Mouse (Mus musculus): ENCODE data around the gene Rnf144a.

Rnf144a gene

DNA sequence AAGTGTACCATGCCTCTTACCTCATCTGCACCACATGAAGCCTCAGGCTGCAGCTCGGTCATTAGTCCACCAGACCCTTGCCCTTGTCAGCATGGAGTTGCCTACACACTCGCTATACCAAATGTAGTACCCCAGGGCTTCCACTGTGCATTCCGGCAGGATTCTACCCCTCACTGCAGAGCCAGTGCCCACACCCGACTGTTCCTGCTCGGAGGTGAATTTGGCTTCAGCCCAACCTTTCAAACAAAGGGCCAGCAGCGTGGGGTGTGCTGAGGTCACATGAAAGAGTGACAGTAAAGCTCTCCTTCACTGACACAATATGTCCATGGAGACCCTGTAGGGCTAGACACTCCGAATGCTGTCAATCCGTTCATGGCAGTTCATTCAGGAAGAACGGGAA, 6.3 kb downstream of the Rnf144a start:
- DNase-seq (ENCODE audit: low spot score) = no peak

DNA sequence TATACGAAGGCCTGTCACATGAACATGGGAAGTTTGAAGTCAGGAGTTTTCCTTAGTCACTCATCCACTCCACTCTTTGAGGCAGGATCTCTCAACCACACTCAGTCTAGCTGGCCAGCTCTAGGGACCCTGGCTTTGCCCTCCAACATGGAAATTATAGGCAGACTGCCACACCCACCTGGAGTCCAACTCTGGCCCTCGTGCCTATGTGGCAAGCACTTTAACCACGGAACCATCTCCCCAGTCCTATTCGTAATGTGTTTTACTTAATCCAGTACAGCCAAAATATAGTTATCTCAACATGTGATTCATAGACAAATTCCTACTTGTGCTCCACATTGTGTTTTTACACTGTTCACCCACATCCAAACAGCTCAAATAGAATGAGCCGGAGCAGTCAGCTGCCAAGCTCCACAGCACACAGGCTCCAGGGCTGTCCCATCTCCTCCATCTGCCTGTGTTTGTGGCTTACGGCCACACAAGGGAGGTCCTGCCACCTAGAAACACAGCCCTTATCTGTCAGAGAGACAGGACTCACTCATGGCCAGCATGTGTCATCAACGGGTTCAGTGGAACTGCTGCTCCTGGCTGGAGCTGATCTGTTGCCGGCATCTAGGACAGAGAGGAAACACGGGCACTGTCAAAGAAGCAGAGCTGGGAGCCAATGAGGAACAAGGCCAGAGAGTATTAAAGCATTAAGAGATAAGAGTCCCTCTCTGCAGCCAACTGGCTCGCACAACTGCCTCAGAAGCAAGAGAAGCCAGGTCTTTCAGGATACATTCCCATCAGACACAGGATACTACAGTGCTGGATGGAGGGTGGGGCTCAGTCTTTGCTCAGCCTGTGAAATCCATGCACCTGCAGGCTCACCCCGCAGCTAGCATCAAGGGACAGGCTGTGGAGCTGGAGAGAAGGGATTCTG, 10.0 kb downstream of the Rnf144a start:
- DNase-seq (ENCODE audit: low spot score) = peak; percentile 79

DNA sequence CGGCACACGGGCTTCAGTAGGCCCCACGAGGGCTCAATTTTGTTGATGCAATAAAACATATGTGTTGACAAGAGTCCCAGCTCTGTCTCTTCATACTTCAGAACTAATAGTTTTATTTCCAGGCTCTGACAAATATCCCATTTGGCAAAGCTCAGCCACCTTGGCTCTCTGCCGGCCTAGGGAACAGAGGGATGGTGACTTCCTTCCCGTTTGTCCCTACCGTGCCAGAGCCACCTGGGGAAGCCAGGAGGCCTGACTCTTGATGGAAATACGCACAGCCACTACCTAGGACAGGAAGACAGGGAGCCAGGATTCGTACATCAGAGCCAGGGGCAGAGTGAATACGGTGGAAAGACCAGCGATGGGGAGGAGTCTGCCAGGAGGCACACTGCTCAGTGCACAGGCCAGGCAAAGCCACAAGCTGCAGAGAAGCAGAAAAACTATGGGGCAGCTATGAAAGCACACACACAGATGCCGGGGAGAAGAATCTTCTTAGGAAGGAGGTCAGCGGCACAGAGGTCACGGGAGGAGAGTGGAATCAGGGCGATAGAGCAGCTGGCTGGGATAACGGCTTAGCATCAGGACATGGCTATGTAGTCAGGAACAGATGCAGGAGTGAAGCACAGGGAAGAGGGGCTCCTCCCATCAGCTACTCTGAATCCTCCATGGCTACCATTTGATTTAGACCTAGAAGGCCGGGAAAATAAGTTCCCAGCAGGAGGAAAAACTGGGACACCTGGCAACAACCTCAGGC, 11.5 kb downstream of the Rnf144a start:
- peak; percentile 40 for DNase-seq (ENCODE audit: low spot score)

GRCm38 (mm10) chr12:26401696-26402470, 13.2 kb downstream of the Rnf144a start:
- DNase-seq (ENCODE audit: low spot score) = peak; percentile 79

- no peak for DNase-seq (ENCODE audit: low spot score)
Observed at GRCm38 (mm10) chr12:26401254-26401653, 13.8 kb downstream of the Rnf144a start.

DNA sequence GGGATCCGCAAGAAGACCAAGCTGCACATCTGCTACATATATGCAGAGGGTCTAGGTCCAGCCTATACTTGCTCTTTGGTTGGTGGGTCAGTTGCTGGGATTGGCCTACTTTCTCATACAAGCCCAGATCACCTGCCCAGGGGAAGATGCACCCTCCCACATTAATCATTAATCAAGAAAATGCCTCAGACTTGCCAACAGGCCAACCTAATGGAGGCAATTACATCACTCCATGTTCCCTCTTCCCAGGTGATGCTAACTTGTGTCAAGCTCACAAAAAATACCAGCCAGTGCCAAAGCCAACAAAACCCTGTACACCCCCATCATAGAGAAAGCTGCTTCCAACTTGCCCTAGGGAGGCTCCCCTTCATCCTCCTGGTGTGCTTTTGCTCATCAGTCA, 14.3 kb downstream of the Rnf144a start:
- DNase-seq (ENCODE audit: low spot score) = no peak

GRCm38 (mm10) chr12:26399391-26399790, 15.7 kb downstream of the Rnf144a start:
- no peak for DNase-seq (ENCODE audit: low spot score)

GRCm38 (mm10) chr12:26398597-26398996, 16.5 kb downstream of the Rnf144a start:
- peak; percentile 64 for DNase-seq (ENCODE audit: low spot score)

DNA sequence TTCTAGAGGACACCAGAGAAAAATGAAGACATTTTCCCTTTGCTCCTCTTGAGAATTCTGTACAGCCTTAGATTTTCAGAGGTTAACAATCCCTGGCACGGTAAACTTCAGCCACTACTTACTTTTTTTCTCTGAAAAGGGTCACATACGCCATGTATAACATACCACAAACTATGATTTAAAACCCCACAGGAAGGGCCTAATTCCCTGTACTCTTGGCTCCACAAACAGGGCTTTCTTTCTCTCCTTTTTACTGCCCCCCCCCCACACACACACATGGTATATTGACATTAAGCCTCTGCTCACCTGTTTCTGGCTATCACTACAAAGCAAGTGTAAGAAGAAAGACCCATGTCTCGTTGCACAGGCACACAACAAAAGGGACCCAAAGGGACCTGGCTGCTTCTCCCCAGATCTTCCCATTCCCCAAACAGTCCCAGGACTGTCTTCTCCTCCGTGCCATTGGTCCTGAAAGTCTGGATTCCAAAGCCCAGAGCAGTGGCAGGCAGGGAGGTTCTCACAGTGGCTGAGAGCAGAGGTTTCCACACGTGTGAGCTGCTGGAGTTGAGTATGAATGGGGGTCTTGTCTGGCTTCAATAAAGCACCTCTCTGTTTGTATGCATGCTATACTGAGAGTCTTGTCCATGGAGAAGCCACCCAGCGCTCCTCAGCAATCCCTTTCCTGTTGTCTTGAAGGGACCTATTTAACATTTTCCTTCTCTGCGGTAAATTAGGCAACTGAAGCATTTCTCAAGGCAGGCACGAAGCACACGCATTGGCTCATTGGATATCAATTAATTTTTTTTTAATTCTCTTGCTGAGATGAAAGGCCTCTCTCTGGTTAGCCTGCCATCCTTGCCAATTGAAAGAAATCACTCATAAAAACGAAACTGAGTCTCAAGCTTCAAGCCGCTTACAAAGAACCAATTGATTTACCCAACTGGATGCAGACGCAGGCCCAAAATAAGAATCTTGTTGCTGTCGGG, 20.3 kb downstream of the Rnf144a start:
- DNase-seq (ENCODE audit: low spot score) = no peak

GRCm38 (mm10) chr12:26393291-26393690, 21.8 kb downstream of the Rnf144a start:
- DNase-seq (ENCODE audit: low spot score) = no peak

GRCm38 (mm10) chr12:26391162-26391561, 23.9 kb downstream of the Rnf144a start:
- peak; percentile 26 for DNase-seq (ENCODE audit: low spot score)

- DNase-seq (ENCODE audit: low spot score) = no peak
Observed at GRCm38 (mm10) chr12:26387523-26387922, 27.5 kb downstream of the Rnf144a start.

DNA sequence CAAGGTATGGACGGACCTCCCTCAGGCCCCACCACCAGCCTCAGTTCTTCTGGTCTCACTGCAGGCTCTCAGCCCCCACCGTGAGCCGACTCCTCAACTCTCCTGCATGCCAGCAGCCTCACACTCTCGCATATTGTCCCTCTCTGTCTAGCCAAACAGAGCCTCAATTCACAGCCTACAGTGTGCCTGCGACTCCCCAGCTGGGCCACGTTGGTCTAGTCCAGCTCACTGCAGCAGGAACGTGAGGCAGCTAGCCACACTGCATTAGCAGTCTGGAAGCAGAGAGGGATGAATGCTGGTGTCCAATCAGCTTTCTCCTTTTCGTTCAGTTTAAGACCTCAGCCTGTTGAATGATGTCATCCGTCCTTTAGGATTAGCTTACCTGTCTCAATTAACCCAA, 28.1 kb downstream of the Rnf144a start:
- no peak for DNase-seq (ENCODE audit: low spot score)

DNA sequence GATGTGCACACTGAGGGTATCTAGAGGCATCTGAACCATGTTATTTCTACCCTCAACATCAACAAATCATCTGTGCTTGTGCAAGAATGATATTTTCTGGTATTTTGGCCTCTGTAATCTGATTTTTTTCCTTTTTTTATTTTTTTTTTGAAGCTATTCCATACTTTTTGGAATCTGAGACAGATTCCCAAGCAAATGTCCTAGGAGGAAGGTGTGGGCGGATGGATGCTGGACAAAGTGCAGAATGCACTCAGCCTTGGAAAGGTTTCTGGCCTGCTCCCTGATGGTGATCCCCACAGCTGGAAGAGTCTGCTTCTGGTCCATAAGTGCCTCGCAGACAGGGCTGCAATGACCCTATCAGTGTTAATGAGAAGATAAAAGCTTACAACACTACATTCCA, 28.9 kb downstream of the Rnf144a start:
- DNase-seq (ENCODE audit: low spot score) = no peak

DNA sequence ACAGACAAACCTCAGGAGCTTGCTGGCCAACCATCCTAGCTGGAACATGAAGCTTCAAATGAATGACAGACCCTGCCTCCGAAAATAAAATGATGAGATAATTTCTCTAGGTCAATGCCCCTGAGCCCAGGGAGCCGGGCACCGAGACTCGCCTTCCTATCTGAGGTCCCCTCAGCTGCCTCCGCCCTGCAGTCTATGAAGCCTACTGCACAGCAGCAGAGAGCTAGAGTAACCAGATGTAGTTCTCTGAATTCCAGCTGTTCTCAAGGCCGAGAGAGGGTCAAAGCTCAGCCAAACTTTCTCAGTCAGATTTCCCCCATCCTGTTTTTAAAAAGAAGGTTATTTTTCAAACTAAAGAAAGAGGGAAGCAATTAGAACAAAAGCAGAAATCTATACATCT, 29.3 kb downstream of the Rnf144a start:
- no peak for DNase-seq (ENCODE audit: low spot score)

DNA sequence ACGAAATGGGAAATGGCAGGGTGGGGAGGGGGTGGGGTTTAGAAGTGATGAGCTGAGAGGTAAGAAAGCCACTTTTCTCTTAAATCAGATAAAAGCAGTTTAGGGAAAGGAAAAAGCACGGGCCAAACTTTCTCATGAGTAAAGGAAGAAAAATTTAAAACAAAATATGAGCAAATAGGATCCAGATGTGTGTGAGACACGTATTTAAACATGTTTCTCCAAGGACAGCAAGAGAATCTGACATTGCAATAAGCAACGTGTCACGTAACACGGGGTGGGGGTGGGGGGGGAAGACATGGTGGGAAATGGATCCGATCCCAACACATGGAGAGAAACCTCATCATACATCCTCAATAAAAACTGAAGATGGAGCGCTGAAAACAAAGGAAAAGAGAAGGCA, 33.3 kb downstream of the Rnf144a start:
- DNase-seq (ENCODE audit: low spot score) = no peak

- no peak for DNase-seq (ENCODE audit: low spot score)
Observed at GRCm38 (mm10) chr12:26379797-26380196, 35.3 kb downstream of the Rnf144a start.

GRCm38 (mm10) chr12:26377691-26378090, 37.4 kb downstream of the Rnf144a start:
- no peak for DNase-seq (ENCODE audit: low spot score)

DNA sequence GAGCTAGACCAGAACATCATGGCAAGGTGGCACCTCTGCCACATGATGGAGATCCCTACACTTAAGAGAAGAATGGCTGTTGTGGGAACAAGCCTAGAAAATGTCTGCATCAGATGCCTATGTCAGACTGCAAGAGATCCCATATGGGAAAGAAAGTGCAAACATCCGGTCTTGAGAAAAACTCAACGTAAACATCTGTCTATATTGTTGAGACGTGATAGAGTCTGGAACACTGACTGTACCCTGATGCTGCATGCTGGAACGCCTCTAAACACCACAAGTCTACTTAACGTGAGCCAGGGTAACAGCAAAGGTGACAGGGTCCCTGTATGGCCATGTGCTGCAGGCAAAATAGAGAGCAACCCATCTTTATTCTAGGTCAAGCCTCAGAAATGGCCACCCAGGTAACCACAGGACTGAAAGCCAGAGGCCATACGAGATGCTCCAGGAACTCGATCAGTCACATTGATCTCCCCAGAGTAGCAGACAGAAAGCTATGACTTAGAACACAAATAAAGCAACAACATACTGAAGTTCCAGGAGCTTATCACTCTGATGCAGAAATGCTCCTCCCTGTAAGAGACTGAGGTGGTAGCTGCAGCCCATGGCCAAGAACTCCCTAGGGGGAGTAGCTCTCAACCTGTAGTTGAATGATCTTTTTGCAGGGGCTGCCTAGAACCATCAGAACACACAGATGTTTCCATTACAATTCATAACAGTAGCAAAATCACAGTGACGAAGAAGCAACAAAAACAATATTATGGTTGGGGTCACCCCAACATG, 38.3 kb downstream of the Rnf144a start:
- DNase-seq (ENCODE audit: low spot score) = no peak

DNA sequence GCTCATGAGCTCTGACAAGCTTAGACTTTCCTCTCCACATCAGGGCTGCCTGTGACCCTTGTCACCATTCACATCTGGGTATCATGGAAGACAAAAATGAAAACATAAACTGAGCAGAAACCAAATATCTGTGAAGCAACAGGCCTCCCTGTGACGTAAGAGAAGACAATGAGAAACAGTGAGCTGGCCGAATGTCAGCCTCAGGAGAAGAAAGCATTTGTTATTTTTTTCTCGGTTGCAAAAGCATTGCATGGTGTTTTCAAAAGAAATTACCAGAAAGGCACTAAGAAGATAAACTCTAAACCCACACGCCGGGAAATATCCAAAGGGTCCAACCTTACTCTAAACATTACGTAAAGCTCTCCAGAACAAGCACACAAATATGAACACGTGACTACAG, 41.3 kb downstream of the Rnf144a start:
- DNase-seq (ENCODE audit: low spot score) = no peak
